In the genomic region with DNA sequence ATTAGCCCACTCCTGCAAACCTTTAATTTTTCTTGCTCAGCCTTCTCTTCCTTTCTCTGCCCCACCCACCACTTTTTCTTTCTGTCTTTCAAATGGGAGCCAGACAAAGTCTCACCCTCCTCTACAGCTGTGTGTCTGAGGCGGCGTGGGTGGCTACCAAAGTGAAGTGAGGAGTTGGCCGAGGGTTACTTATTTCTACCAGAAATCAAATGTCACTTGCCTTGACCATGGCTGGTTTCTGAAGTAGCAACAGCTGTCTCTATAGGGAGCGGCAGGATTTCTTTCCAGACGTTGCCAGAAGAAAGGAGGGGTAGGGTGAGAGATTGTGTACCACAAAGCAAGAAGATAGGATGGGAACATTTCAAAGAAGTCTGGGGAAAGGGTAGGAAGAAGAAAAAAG, we compare ENCODE assay signal across 10 mouse cellular contexts.
DNase-seq lines count a peak whose midpoint lies in the region; ATAC-seq and TF ChIP-seq lines count a peak whose summit lies in the region.
"Had no signal": no experiment of that assay in that cellular context is flagged by ENCODE, and none has a peak within 500 bp of the region (broad histone marks: within the 10 kb centered on the region; RNA-seq: fewer than 3 reads in every experiment).

No protein-coding gene starts in this region.

- peak overlapping the region; percentile 53; the same call in 1 of the 2 replicates for H3K27ac ChIP-seq in gastrocnemius, adult 2 months
- peak overlapping the region; percentile 50 for H3K27ac ChIP-seq in midbrain, embryonic 10.5 days (replicated peaks)
- H3K27ac ChIP-seq in midbrain, embryonic 11.5 days (ENCODE audit: low read depth, low read length), result no peak overlapping the region
- no peak overlapping the region for H3K27ac ChIP-seq in kidney, embryonic 15.5 days
- H3K27ac ChIP-seq: liver, embryonic 15.5 days had no signal

- peaks cover 5% of the 10 kb centered on the region; the same call in 1 of the 2 replicates for H3K27me3 ChIP-seq in midbrain, embryonic 10.5 days (ENCODE audit: low read depth, poor library complexity, severe bottlenecking)
- no peaks in the 10 kb centered on the region; the same call in 1 of the 2 replicates for H3K27me3 ChIP-seq in midbrain, embryonic 11.5 days (ENCODE audit: control insufficient read depth, insufficient read depth, low read length)
- peaks cover 21% of the 10 kb centered on the region for H3K27me3 ChIP-seq in kidney, embryonic 15.5 days

- H3K9ac ChIP-seq in midbrain, embryonic 11.5 days (ENCODE audit: low read length), result no peak overlapping the region
- no peak overlapping the region for H3K9ac ChIP-seq in kidney, embryonic 15.5 days
- H3K9ac ChIP-seq: liver, embryonic 15.5 days had no signal

- H3K9me3 ChIP-seq in midbrain, embryonic 10.5 days (replicated peaks), result no peaks in the 10 kb centered on the region
- H3K9me3 ChIP-seq in midbrain, embryonic 11.5 days (ENCODE audit: control insufficient read depth, low read length), result no peaks in the 10 kb centered on the region
- H3K9me3 ChIP-seq in kidney, embryonic 15.5 days (replicated peaks), result no peaks in the 10 kb centered on the region
- H3K9me3 ChIP-seq: liver, embryonic 15.5 days had no signal

- H3K4me2 ChIP-seq in midbrain, embryonic 11.5 days, result no peak overlapping the region
- no peak overlapping the region for H3K4me2 ChIP-seq in kidney, embryonic 15.5 days
- H3K4me2 ChIP-seq: liver, embryonic 15.5 days had no signal

- intact Hi-C loops in gastrocnemius, adult 2 months (cut with DNase I), result loop anchor here (10.0 kb wide), 1 partner anchor 208 kb away; no protein-coding TSS in a partner anchor
- intact Hi-C loops in left cerebral cortex, postnatal 25 days (cut with DNase I), result loop anchor here (10.0 kb wide), 1 partner anchor 208 kb away; no protein-coding TSS in a partner anchor

- 61% methylated on average over 5 of the region's 5 CpGs for WGBS in midbrain, embryonic 10.5 days
- 45% methylated on average over 5 of the region's 5 CpGs for WGBS in midbrain, embryonic 11.5 days
- WGBS in kidney, embryonic 15.5 days, result 56% methylated on average over 5 of the region's 5 CpGs

- H3K36me3 ChIP-seq in midbrain, embryonic 10.5 days, result 0 out of 2 replicates have a peak, but pooled peaks cover 3% of the 10 kb centered on the region
- H3K36me3 ChIP-seq in midbrain, embryonic 11.5 days (ENCODE audit: control insufficient read depth, insufficient read depth, low read length), result no peaks in the 10 kb centered on the region
- no peaks in the 10 kb centered on the region for H3K36me3 ChIP-seq in kidney, embryonic 15.5 days
- H3K36me3 ChIP-seq: liver, embryonic 15.5 days had no signal

- no peak for TF ChIP-seq CTCF in gastrocnemius, adult 2 months (IDR thresholded peaks at IDR 0.05)

- H3K4me3 ChIP-seq in gastrocnemius, adult 2 months, result no peak overlapping the region
- H3K4me3 ChIP-seq in midbrain, embryonic 10.5 days, result no peak overlapping the region
- H3K4me3 ChIP-seq in midbrain, embryonic 11.5 days (ENCODE audit: low read depth, low read length), result no peak overlapping the region
- no peak overlapping the region for H3K4me3 ChIP-seq in kidney, embryonic 15.5 days (replicated peaks)
- H3K4me3 ChIP-seq: liver, embryonic 15.5 days had no signal

- H3K4me1 ChIP-seq in midbrain, embryonic 10.5 days, result peaks cover 59% of the 10 kb centered on the region
- H3K4me1 ChIP-seq in midbrain, embryonic 11.5 days (ENCODE audit: control insufficient read depth, insufficient read depth, low read length), result peaks cover 30% of the 10 kb centered on the region
- peaks cover 9% of the 10 kb centered on the region; the same call in 1 of the 2 replicates for H3K4me1 ChIP-seq in kidney, embryonic 15.5 days

- no peak for DNase-seq in gastrocnemius, adult 2 months
- no peak for DNase-seq in gastrocnemius, postnatal 4 days (ENCODE audit: low spot score in 2 of 2)
- no peak for DNase-seq in midbrain, embryonic 10.5 days (ENCODE audit: low spot score)
- DNase-seq in midbrain, embryonic 11.5 days (ENCODE audit: low spot score, missing footprints), result no peak
- DNase-seq in left cerebral cortex, postnatal 25 days (ENCODE audit: low spot score in 2 of 2), result peak; percentile 39 to 80
- DNase-seq in retina, postnatal 1 day, result peak; percentile 26
- no peak for DNase-seq in adrenal gland, postnatal 14 days
- DNase-seq: kidney, adult 11 months had no signal

- no peak for ATAC-seq in midbrain, embryonic 11.5 days (ENCODE audit: low FRiP score)
- ATAC-seq in kidney, embryonic 15.5 days (replicated peaks; ENCODE audit: low FRiP score), result no peak

Comparison
In these comparisons a context has a peak if more than half of its experiments do, and no peak if none do; other contexts are left out.
1. H3K27ac ChIP-seq: peak in gastrocnemius, adult 2 months (single experiment) and midbrain, embryonic 10.5 days (single experiment); none in midbrain, embryonic 11.5 days (single experiment) and kidney, embryonic 15.5 days (single experiment).
2. DNase-seq: peak in left cerebral cortex, postnatal 25 days (2 of 2) and retina, postnatal 1 day (single experiment); none in gastrocnemius, adult 2 months (single experiment), gastrocnemius, postnatal 4 days (0 of 2), midbrain, embryonic 10.5 days (single experiment), midbrain, embryonic 11.5 days (single experiment) and adrenal gland, postnatal 14 days (single experiment).